ENCODE assay signal across 14 mouse cellular contexts in the genomic region with DNA sequence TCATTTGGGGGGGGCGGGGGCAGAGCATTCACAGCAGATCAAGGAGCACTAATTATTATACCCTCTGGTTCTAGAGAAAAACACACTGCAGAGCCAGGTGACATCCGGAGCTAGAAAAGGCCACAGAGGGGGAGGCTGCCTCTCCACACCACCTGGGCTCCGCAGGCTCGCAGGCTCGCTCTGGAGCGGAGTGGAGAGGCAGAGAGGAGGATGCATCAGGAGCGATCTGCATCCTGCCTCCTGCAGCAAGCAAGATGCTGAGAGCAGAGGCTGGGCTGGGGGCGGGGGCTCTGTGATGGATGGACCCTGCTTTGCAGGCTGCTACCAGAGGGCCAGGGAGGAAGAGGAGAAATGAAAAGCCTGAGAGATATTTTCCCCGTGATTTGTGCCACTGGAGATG.
A peak's percentile ranks its signal among the peaks of the same experiment; 100 is the strongest.
DNase-seq lines count a peak whose midpoint lies in the region; ATAC-seq and TF ChIP-seq lines count a peak whose summit lies in the region.
"Had no signal": no experiment of that assay in that cellular context is flagged by ENCODE, and none has a peak within 500 bp of the region (broad histone marks: within the 10 kb centered on the region; RNA-seq: fewer than 3 reads in every experiment).

No protein-coding gene starts in this region.

- H3K36me3 ChIP-seq in hindbrain, embryonic 16.5 days (ENCODE audit: control insufficient read depth, insufficient read depth, low read length) = no peaks in the 10 kb centered on the region
- no peaks in the 10 kb centered on the region for H3K36me3 ChIP-seq in neural tube, embryonic 13.5 days
- H3K36me3 ChIP-seq: G1E had no signal

- intact Hi-C loops in left cerebral cortex, adult 2 months (cut with DNase I) = no loop called here
- intact Hi-C loops in left cerebral cortex, postnatal 25 days (cut with DNase I) = no loop called here

- WGBS in hindbrain, embryonic 16.5 days = 23% methylated on average over 9 of the region's 9 CpGs
- WGBS in neural tube, embryonic 13.5 days = 18% methylated on average over 9 of the region's 9 CpGs

- no peak for TF ChIP-seq CTCF in left cerebral cortex, adult 2 months (IDR thresholded peaks at IDR 0.05)

- H3K4me1 ChIP-seq in hindbrain, embryonic 16.5 days (ENCODE audit: control insufficient read depth, insufficient read depth, low read depth, low read length) = peaks cover 13% of the 10 kb centered on the region
- H3K4me1 ChIP-seq in neural tube, embryonic 13.5 days (replicated peaks) = peaks cover 20% of the 10 kb centered on the region

- ATAC-seq in hindbrain, embryonic 16.5 days = peak; percentile 68
- ATAC-seq in neural tube, embryonic 13.5 days (ENCODE audit: low read depth) = peak; percentile 82

- H3K27ac ChIP-seq in left cerebral cortex, adult 2 months = peak overlapping the region; percentile 38; the same call in 1 of the 2 replicates
- no peak overlapping the region for H3K27ac ChIP-seq in hindbrain, embryonic 16.5 days (ENCODE audit: low read depth, low read length)
- H3K27ac ChIP-seq in neural tube, embryonic 13.5 days (replicated peaks) = peak overlapping the region; percentile 80
- H3K27ac ChIP-seq: gastrocnemius, adult 2 months; kidney, embryonic 15.5 days had no signal

- H3K9me3 ChIP-seq in hindbrain, embryonic 16.5 days (ENCODE audit: control insufficient read depth, low read length) = peaks cover 2% of the 10 kb centered on the region; the same call in 1 of the 2 replicates
- H3K9me3 ChIP-seq in neural tube, embryonic 13.5 days = no peaks in the 10 kb centered on the region
- H3K9me3 ChIP-seq: heart, embryonic 12.5 days; kidney, embryonic 15.5 days had no signal

- peak overlapping the region; percentile 35 for H3K4me2 ChIP-seq in hindbrain, embryonic 16.5 days (ENCODE audit: low read length)
- H3K4me2 ChIP-seq in neural tube, embryonic 13.5 days = peak overlapping the region; percentile 33
- H3K4me2 ChIP-seq: heart, embryonic 12.5 days; kidney, embryonic 15.5 days had no signal

- no peaks in the 10 kb centered on the region for H3K27me3 ChIP-seq in hindbrain, embryonic 16.5 days (replicated peaks; ENCODE audit: control insufficient read depth, insufficient read depth, low read length)
- no peaks in the 10 kb centered on the region for H3K27me3 ChIP-seq in neural tube, embryonic 13.5 days
- H3K27me3 ChIP-seq: heart, embryonic 12.5 days; kidney, embryonic 15.5 days had no signal

- peak in 1 of 2 experiments; percentile 24 for DNase-seq in left cerebral cortex, adult 2 months (ENCODE audit: extremely low spot score in 1 of 2, low spot score in 2 of 2)
- DNase-seq in left cerebral cortex, postnatal 25 days (ENCODE audit: low spot score in 2 of 2) = no peak
- peak; percentile 66 to 73 for DNase-seq in cerebellum, postnatal 36 days
- no peak for DNase-seq in MN1 (ENCODE audit: low spot score)
- no peak for DNase-seq in embryo, embryonic 10.5 days (ENCODE audit: low spot score)
- DNase-seq in layer of hippocampus, postnatal 36 days = no peak
- DNase-seq: gastrocnemius, adult 2 months; liver; thymus, postnatal 4 days had no signal

- peak overlapping the region; percentile 30 for H3K9ac ChIP-seq in hindbrain, embryonic 16.5 days (ENCODE audit: low read depth, low read length)
- H3K9ac ChIP-seq in neural tube, embryonic 13.5 days = peak overlapping the region; percentile 58
- H3K9ac ChIP-seq: heart, embryonic 12.5 days; kidney, embryonic 15.5 days had no signal

- H3K4me3 ChIP-seq in left cerebral cortex, adult 2 months = no peak overlapping the region
- H3K4me3 ChIP-seq in hindbrain, embryonic 16.5 days (ENCODE audit: low read length) = no peak overlapping the region
- H3K4me3 ChIP-seq in neural tube, embryonic 13.5 days = no peak overlapping the region
- H3K4me3 ChIP-seq: gastrocnemius, adult 2 months; heart, embryonic 12.5 days; kidney, embryonic 15.5 days had no signal

Comparison
In these comparisons a context has a peak if more than half of its experiments do, and no peak if none do; other contexts are left out.
1. DNase-seq: peak in cerebellum, postnatal 36 days (2 of 2); none in left cerebral cortex, postnatal 25 days (0 of 2), MN1 (single experiment), embryo, embryonic 10.5 days (single experiment) and layer of hippocampus, postnatal 36 days (0 of 2).